Mouse (Mus musculus): ENCODE measurements at regions not wholly inside any gene's neighbourhood (a gene's known extent, or its start where the extent isn't known, plus 50 kb on each side); places are given as distances from the start of the nearest gene placed in this dataset.

- no peak overlapping the region for H3K4me3 ChIP-seq
- no peaks in the 10 kb centered on the region for H3K9me3 ChIP-seq (replicated peaks)
- 58% methylated on average over 9 of the region's 9 CpGs for WGBS
- H3K36me3 ChIP-seq, result no peaks in the 10 kb centered on the region
- no peaks in the 10 kb centered on the region for H3K27me3 ChIP-seq (ENCODE audit: low read depth, poor library complexity, severe bottlenecking)
- H3K27ac ChIP-seq, result peak overlapping the region; percentile 34; the same call in 1 of the 2 replicates
- H3K4me1 ChIP-seq, result peaks cover 37% of the 10 kb centered on the region
- DNase-seq (ENCODE audit: low spot score), result no peak
Measured at GRCm38 (mm10) chr13:51899319-51900042, 53.0 kb downstream of the Gadd45g start.

- DNase-seq (ENCODE audit: low spot score), result no peak
- no peaks in the 10 kb centered on the region for H3K27me3 ChIP-seq (ENCODE audit: low read depth, poor library complexity, severe bottlenecking)
- peaks cover 43% of the 10 kb centered on the region for H3K4me1 ChIP-seq
- no peaks in the 10 kb centered on the region for H3K36me3 ChIP-seq
- H3K27ac ChIP-seq, result 0 out of 2 replicates have a peak overlapping the region, but pooled peaks have one; percentile 34
- no peaks in the 10 kb centered on the region for H3K9me3 ChIP-seq (replicated peaks)
- 74% methylated on average over 3 of the region's 3 CpGs for WGBS
- H3K4me3 ChIP-seq, result no peak overlapping the region
Measured at GRCm38 (mm10) chr13:51900043-51900440, 53.6 kb downstream of the Gadd45g start.

- Histone ChIP-seq H3K4me1 (peaks cover 49% of the 10 kb centered on the region), H3K36me3 (no peaks in the 10 kb centered on the region), H3K27me3 (ENCODE audit: low read depth, poor library complexity, severe bottlenecking) (no peaks in the 10 kb centered on the region), H3K27ac (peak overlapping the region; percentile 85), H3K4me3 (peak overlapping the region; percentile 31), H3K9me3 (replicated peaks) (no peaks in the 10 kb centered on the region)
- WGBS, result 30% methylated on average over 19 of the region's 19 CpGs
- DNase-seq (ENCODE audit: low spot score), result peak; percentile 68
Measured at GRCm38 (mm10) chr13:51902482-51903285, 56.2 kb downstream of the Gadd45g start.

GRCm38 (mm10) chr13:51903324-51903939, 57.0 kb downstream of the Gadd45g start:
- peaks cover 46% of the 10 kb centered on the region for H3K4me1 ChIP-seq
- H3K36me3 ChIP-seq, result no peaks in the 10 kb centered on the region
- H3K9me3 ChIP-seq (replicated peaks), result no peaks in the 10 kb centered on the region
- peak overlapping the region; percentile 85 for H3K27ac ChIP-seq
- DNase-seq (ENCODE audit: low spot score), result peak; percentile 65
- H3K27me3 ChIP-seq (ENCODE audit: low read depth, poor library complexity, severe bottlenecking), result no peaks in the 10 kb centered on the region
- 47% methylated on average over 11 of the region's 11 CpGs for WGBS
- H3K4me3 ChIP-seq, result peak overlapping the region; percentile 31

- 83% methylated on average over 5 of the region's 5 CpGs for WGBS
- Histone ChIP-seq H3K36me3 (no peaks in the 10 kb centered on the region), H3K9me3 (replicated peaks) (no peaks in the 10 kb centered on the region), H3K4me3 (no peak overlapping the region), H3K4me1 (peaks cover 38% of the 10 kb centered on the region), H3K27ac (0 out of 2 replicates have a peak overlapping the region, but pooled peaks have one; percentile 85), H3K27me3 (ENCODE audit: low read depth, poor library complexity, severe bottlenecking) (no peaks in the 10 kb centered on the region)
- no peak for DNase-seq (ENCODE audit: low spot score)
Measured at GRCm38 (mm10) chr13:51905270-51905669, 58.8 kb downstream of the Gadd45g start.

- Histone ChIP-seq H3K4me1 (peaks cover 38% of the 10 kb centered on the region), H3K36me3 (no peaks in the 10 kb centered on the region), H3K9me3 (replicated peaks) (no peaks in the 10 kb centered on the region), H3K4me3 (no peak overlapping the region), H3K27ac (no peak overlapping the region), H3K27me3 (ENCODE audit: low read depth, poor library complexity, severe bottlenecking) (peaks cover under 1% of the 10 kb centered on the region; the same call in 1 of the 2 replicates)
- no peak for DNase-seq (ENCODE audit: low spot score)
- 86% methylated on average over 3 of the region's 3 CpGs for WGBS
Measured at GRCm38 (mm10) chr13:51906103-51906502, 59.6 kb downstream of the Gadd45g start.

- Histone ChIP-seq H3K36me3 (no peaks in the 10 kb centered on the region), H3K9me3 (replicated peaks) (no peaks in the 10 kb centered on the region), H3K4me1 (peaks cover 22% of the 10 kb centered on the region), H3K27ac (no peak overlapping the region), H3K4me3 (no peak overlapping the region), H3K27me3 (ENCODE audit: low read depth, poor library complexity, severe bottlenecking) (peaks cover 12% of the 10 kb centered on the region)
- 86% methylated on average over 7 of the region's 7 CpGs for WGBS
- no peak for DNase-seq (ENCODE audit: low spot score)
Measured at GRCm38 (mm10) chr13:51908514-51908913, 62.0 kb downstream of the Gadd45g start.

- 45% methylated on average over 17 of the region's 17 CpGs for WGBS
- H3K4me1 ChIP-seq, result no peaks in the 10 kb centered on the region
- H3K36me3 ChIP-seq, result no peaks in the 10 kb centered on the region
- no peak overlapping the region for H3K27ac ChIP-seq
- no peak for DNase-seq (ENCODE audit: low spot score)
- H3K27me3 ChIP-seq (ENCODE audit: low read depth, poor library complexity, severe bottlenecking), result peaks cover 25% of the 10 kb centered on the region
- no peaks in the 10 kb centered on the region for H3K9me3 ChIP-seq (replicated peaks)
- no peak overlapping the region for H3K4me3 ChIP-seq
Measured at GRCm38 (mm10) chr13:51911296-51911998, 65.0 kb downstream of the Gadd45g start.

- no peak for DNase-seq (ENCODE audit: low spot score)
- H3K36me3 ChIP-seq, result no peaks in the 10 kb centered on the region
- H3K9me3 ChIP-seq (replicated peaks), result no peaks in the 10 kb centered on the region
- H3K27me3 ChIP-seq (ENCODE audit: low read depth, poor library complexity, severe bottlenecking), result peaks cover 35% of the 10 kb centered on the region
- WGBS, result 73% methylated on average over 5 of the region's 5 CpGs
- peaks cover 8% of the 10 kb centered on the region; the same call in 1 of the 2 replicates for H3K4me1 ChIP-seq
- no peak overlapping the region for H3K27ac ChIP-seq
- H3K4me3 ChIP-seq, result no peak overlapping the region
Measured at GRCm38 (mm10) chr13:51912477-51912876, 66.0 kb downstream of the Gadd45g start.

GRCm38 (mm10) chr13:51912994-51913393, 66.5 kb downstream of the Gadd45g start:
- Histone ChIP-seq H3K4me1 (peaks cover 13% of the 10 kb centered on the region), H3K27ac (no peak overlapping the region), H3K27me3 (ENCODE audit: low read depth, poor library complexity, severe bottlenecking) (peaks cover 41% of the 10 kb centered on the region), H3K9me3 (replicated peaks) (no peaks in the 10 kb centered on the region), H3K36me3 (no peaks in the 10 kb centered on the region), H3K4me3 (no peak overlapping the region)
- DNase-seq (ENCODE audit: low spot score), result no peak
- 99% methylated on average over 3 of the region's 3 CpGs for WGBS

GRCm38 (mm10) chr13:51916666-51917240, 70.3 kb downstream of the Gadd45g start:
- WGBS, result 46% methylated on average over 15 of the region's 15 CpGs
- peaks cover 51% of the 10 kb centered on the region for H3K4me1 ChIP-seq
- H3K27me3 ChIP-seq (ENCODE audit: low read depth, poor library complexity, severe bottlenecking), result peaks cover 56% of the 10 kb centered on the region
- H3K9me3 ChIP-seq (replicated peaks), result no peaks in the 10 kb centered on the region
- no peak for DNase-seq (ENCODE audit: low spot score)
- H3K4me3 ChIP-seq, result no peak overlapping the region
- H3K36me3 ChIP-seq, result no peaks in the 10 kb centered on the region
- peak overlapping the region; percentile 28; the same call in 1 of the 2 replicates for H3K27ac ChIP-seq

- peaks cover 56% of the 10 kb centered on the region for H3K27me3 ChIP-seq (ENCODE audit: low read depth, poor library complexity, severe bottlenecking)
- no peak for DNase-seq (ENCODE audit: low spot score)
- H3K4me3 ChIP-seq, result no peak overlapping the region
- WGBS, result 51% methylated on average over 7 of the region's 7 CpGs
- no peaks in the 10 kb centered on the region for H3K36me3 ChIP-seq
- H3K27ac ChIP-seq, result peak overlapping the region; percentile 71
- peaks cover 52% of the 10 kb centered on the region for H3K4me1 ChIP-seq
- no peaks in the 10 kb centered on the region for H3K9me3 ChIP-seq (replicated peaks)
Measured at GRCm38 (mm10) chr13:51917658-51918057, 71.2 kb downstream of the Gadd45g start.
